Mouse (Mus musculus) kidney, adult 2 months (tissue): ENCODE data around the gene Dock2.

Source experiments
- CTCF ChIP-seq: fragments of 200-500 bp; conservative IDR thresholded peaks from 2 replicates; pipeline ENCODE4 v1.5.1; 2011; ENCODE audit warnings: low read depth, mild to moderate bottlenecking, control low read depth, low read length, moderate library complexity, mixed read lengths; ENCODE audit not compliant: insufficient read depth, insufficient read length
- POLR2A ChIP-seq: fragments of 200-500 bp; IDR thresholded peaks from one replicate; pipeline ENCODE4 v1.6.1; 2011; ENCODE audit warnings: low read depth, low read length, control low read depth

DNA sequence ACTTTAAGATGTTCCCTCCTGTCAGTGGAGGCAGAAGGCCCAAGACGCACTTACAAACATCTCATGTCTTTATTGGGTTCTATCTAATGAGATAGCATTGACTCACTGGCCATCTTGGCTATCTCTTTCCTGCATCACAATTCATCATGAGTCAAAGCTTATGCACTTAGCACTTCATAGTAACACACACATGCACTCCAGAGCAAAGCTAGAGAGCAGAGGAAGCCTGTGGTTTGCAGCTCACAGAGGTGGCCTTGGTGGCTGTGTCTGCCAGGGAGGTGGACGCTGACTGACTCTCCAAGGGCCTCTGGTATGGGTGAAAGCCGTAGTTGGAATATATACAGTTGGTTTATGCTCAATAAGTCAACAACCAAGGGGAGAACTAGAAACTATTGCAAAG is 387.9 kb downstream of the Dock2 start:
- TF ChIP-seq CTCF (no peak), POLR2A (no peak)
